Mouse (Mus musculus) lung, postnatal 0 days (tissue): ENCODE measurements around the gene Anapc15.

Experiments used
- CTCF ChIP-seq: IDR thresholded peaks from 2 replicates; pipeline ENCODE4 v1.5.1; 2016; ENCODE audit warnings: antibody characterized with exemption, mild to moderate bottlenecking
- EP300 ChIP-seq: IDR thresholded peaks from 2 replicates; pipeline ENCODE4 v1.6.1; 2016; ENCODE audit warnings: antibody characterized with exemption, mild to moderate bottlenecking, control low read depth

GRCm38 (mm10) chr7:101935957-101936356 lies 72.4 kb downstream of the Anapc15 start:
- no peak for TF ChIP-seq CTCF
- TF ChIP-seq EP300, result no peak
